Mouse (Mus musculus): Measurements from ENCODE around the gene Ugt1a6b.

DNA sequence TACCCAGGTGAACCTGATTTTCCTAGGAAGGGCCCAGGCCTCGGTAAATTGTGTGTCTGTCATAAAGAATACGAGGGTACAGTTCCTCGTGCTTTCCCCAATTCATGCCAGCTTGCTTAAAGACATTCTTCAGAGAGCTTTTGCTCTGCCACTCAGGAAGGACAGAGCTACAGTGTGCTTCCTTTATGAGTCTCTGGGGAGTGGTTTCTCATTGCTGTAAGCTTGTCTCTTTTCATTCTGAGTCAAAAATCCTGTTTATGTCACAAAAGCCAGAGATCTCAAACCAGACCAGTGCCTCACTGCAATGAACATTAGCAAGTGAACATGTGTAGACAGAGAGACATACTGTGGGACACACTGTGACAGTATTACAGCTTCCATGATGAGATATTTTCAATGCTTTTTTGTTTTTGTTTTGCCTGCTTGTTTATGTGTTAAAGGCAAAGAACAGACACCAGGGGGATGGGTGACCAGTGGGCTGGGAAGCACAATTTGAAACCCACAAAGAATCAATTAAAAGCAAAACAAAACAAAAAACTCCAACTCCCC, 30.9 kb downstream of the Ugt1a6b start:
- TF ChIP-seq CTCF (IDR thresholded peaks at IDR 0.05; ENCODE audit: low read depth) = no peak
- no peak for TF ChIP-seq EP300 (optimal IDR thresholded peaks at IDR 0.05)
